Comparison of ENCODE assay signal across 13 mouse cellular contexts in the genomic region with DNA sequence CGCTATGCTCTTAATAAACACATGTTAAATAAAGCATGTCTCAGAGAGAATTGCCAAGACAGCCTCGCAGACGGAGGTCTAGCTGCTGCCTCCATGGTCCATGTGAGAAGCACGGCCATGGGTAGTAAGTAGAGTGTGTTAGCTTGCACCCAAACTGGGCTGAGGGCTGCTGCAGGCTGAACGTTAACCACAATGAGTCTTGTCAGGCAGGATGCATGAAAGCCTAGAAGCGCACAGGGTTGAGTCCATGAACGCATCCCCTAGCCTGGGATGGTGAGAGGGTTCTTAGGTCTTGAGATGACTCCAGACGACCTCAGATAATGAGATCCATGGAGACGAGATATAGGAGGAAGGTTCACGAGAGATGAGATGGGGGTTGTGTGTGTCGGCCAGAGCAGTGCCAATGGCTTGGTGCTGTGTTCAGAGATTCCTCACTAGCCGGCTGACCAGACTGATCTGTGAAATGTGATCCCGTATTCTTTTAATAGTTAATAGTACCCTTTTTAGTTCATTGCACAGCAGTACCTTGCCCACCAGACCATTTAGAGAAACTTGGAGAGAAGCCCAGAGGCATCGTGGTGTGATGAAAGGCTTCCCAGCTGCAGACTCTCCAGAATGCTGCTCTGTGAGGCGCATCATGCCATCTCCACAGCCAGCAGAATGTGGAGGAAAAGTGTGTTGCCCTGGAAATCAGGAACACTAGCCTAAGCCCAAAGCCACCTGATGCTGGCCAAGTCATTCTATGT. TPM values are rescaled to one million over a fixed set of nuclear protein-coding genes. Genes with fewer than 3 reads are reported as not detected.
A peak's percentile ranks its signal among the peaks of the same experiment; 100 is the strongest.
DNase-seq lines count a peak whose midpoint lies in the region; ATAC-seq lines count a peak whose summit lies in the region.
"Had no signal": no experiment of that assay in that cellular context is flagged by ENCODE, and none has a peak within 500 bp of the region (broad histone marks: within the 10 kb centered on the region; RNA-seq: fewer than 3 reads in every experiment).

No protein-coding gene starts in this region.

- H3K27ac ChIP-seq in forebrain, embryonic 16.5 days (ENCODE audit: low read length), result no peak overlapping the region
- H3K27ac ChIP-seq in lung, embryonic 15.5 days, result no peak overlapping the region
- H3K27ac ChIP-seq: liver, embryonic 13.5 days had no signal

- H3K9me3 ChIP-seq in forebrain, embryonic 16.5 days (ENCODE audit: control insufficient read depth, low read length), result no peaks in the 10 kb centered on the region
- no peaks in the 10 kb centered on the region for H3K9me3 ChIP-seq in lung, embryonic 15.5 days
- H3K9me3 ChIP-seq: liver, embryonic 13.5 days had no signal

- no peaks in the 10 kb centered on the region for H3K27me3 ChIP-seq in forebrain, embryonic 16.5 days (replicated peaks; ENCODE audit: control insufficient read depth, insufficient read depth, low read length)
- no peaks in the 10 kb centered on the region for H3K27me3 ChIP-seq in lung, embryonic 15.5 days
- H3K27me3 ChIP-seq: liver, embryonic 13.5 days had no signal

- no peak overlapping the region for H3K9ac ChIP-seq in forebrain, embryonic 16.5 days (replicated peaks; ENCODE audit: low read depth, low read length)
- H3K9ac ChIP-seq in lung, embryonic 15.5 days, result no peak overlapping the region
- H3K9ac ChIP-seq: liver, embryonic 13.5 days had no signal

- 54% methylated on average over 15 of the region's 15 CpGs for WGBS in forebrain, embryonic 16.5 days
- WGBS in lung, embryonic 15.5 days, result 37% methylated on average over 15 of the region's 15 CpGs

- no peak overlapping the region for H3K4me2 ChIP-seq in forebrain, embryonic 16.5 days (ENCODE audit: low read length)
- no peak overlapping the region; the same call in 1 of the 2 replicates for H3K4me2 ChIP-seq in lung, embryonic 15.5 days
- H3K4me2 ChIP-seq: liver, embryonic 13.5 days had no signal

- ATAC-seq in forebrain, embryonic 16.5 days, result peak; percentile 52
- peak; percentile 69; the same call in 1 of the 2 replicates for ATAC-seq in lung, embryonic 15.5 days (ENCODE audit: borderline replicate concordance, extremely low read depth, low FRiP score, low TSS enrichment)

- intact Hi-C loops in left cerebral cortex, postnatal 14 days (cut with DNase I), result no loop called here
- intact Hi-C loops in left cerebral cortex, postnatal 36 days (cut with DNase I), result no loop called here

- H3K36me3 ChIP-seq in forebrain, embryonic 16.5 days (ENCODE audit: control insufficient read depth, insufficient read depth), result no peaks in the 10 kb centered on the region
- no peaks in the 10 kb centered on the region for H3K36me3 ChIP-seq in lung, embryonic 15.5 days
- H3K36me3 ChIP-seq: liver, embryonic 13.5 days had no signal

- H3K4me3 ChIP-seq in forebrain, embryonic 16.5 days (replicated peaks; ENCODE audit: low read length), result no peak overlapping the region
- no peak overlapping the region for H3K4me3 ChIP-seq in lung, embryonic 15.5 days
- H3K4me3 ChIP-seq: liver, embryonic 13.5 days had no signal

- H3K4me1 ChIP-seq in forebrain, embryonic 16.5 days (replicated peaks; ENCODE audit: control insufficient read depth, insufficient read depth, low read length), result no peaks in the 10 kb centered on the region
- peaks cover 19% of the 10 kb centered on the region for H3K4me1 ChIP-seq in lung, embryonic 15.5 days
- H3K4me1 ChIP-seq: liver, embryonic 13.5 days had no signal

- peak; percentile 31 to 51 for DNase-seq in left cerebral cortex, postnatal 14 days (ENCODE audit: low spot score in 2 of 2)
- DNase-seq in left cerebral cortex, postnatal 36 days (ENCODE audit: low spot score in 2 of 2), result no peak
- peak; percentile 81 for DNase-seq in kidney, adult 11 months
- no peak for DNase-seq in T-cell, adult 2 months (ENCODE audit: low spot score)
- no peak for DNase-seq in thymus, postnatal 14 days
- no peak for DNase-seq in liver
- DNase-seq: heart, postnatal 14 days; layer of hippocampus, adult 9-11 months; liver, embryonic 13.5 days; thymus, postnatal 36 days had no signal

RNA-seq across cellular contexts. Expression of a gene that starts 16.5 kb away (rescaled TPM):
- 1 to 10 TPM; 1.2 to 1.6 TPM for total RNA-seq in left cerebral cortex, postnatal 14 days (2021)
- total RNA-seq in left cerebral cortex, postnatal 36 days (2021), result under 1 TPM; 0.67 to 0.93 TPM
- polyA plus RNA-seq in forebrain, embryonic 16.5 days (2015; fragmentation: Nextera tagmentation; extraction: Ambion mirVana), result not detected in 2 replicates
- polyA plus RNA-seq in lung, embryonic 15.5 days (2015; fragmentation: Nextera tagmentation; extraction: Ambion mirVana), result 0.10 and 0.11 TPM in 2 replicates
- total RNA-seq: monocyte, adult 5-6 weeks had no signal
- polyA plus RNA-seq: liver, embryonic 13.5 days had no signal

RNA-seq across cellular contexts. Expression of a gene that starts 41.0 kb away (rescaled TPM):
- 100 to 1,000 TPM; 142 to 150 TPM for total RNA-seq in left cerebral cortex, postnatal 14 days (2021)
- 100 to 1,000 TPM; 102 to 110 TPM for total RNA-seq in left cerebral cortex, postnatal 36 days (2021)
- polyA plus RNA-seq in forebrain, embryonic 16.5 days (2015; fragmentation: Nextera tagmentation; extraction: Ambion mirVana), result 39.3 and 39.8 TPM in 2 replicates
- polyA plus RNA-seq in lung, embryonic 15.5 days (2015; fragmentation: Nextera tagmentation; extraction: Ambion mirVana), result 15.3 and 15.5 TPM in 2 replicates

Comparison
In these comparisons a context has a peak if more than half of its experiments do, and no peak if none do; other contexts are left out.
1. DNase-seq: peak in left cerebral cortex, postnatal 14 days (2 of 2) and kidney, adult 11 months (single experiment); none in left cerebral cortex, postnatal 36 days (0 of 2), T-cell, adult 2 months (single experiment), thymus, postnatal 14 days (single experiment) and liver (single experiment).